Mouse (Mus musculus) gastrocnemius, postnatal 4 days (tissue): Measurements from ENCODE around the gene Fam241a. TPM values are rescaled to one million over a fixed set of nuclear protein-coding genes. Genes with fewer than 3 reads are reported as not detected.

ENCODE experiments used
- DNase-seq, 2 experiments: peaks; one replicate each; pipeline ENCODE4 v3.0.0; 2021 to 2022; ENCODE audit warnings: low spot score in 2 of 2, mixed read lengths in 2 of 2
- total RNA-seq, 2 experiments: library from RNA; stranded (reverse); gene quantifications; 2 replicates each; pipeline ENCODE4 v1.2.3; 2021

Gene Fam241a
- total RNA-seq, 2 experiments from 2014 or later, result 8.9 to 10.0 TPM

DNA sequence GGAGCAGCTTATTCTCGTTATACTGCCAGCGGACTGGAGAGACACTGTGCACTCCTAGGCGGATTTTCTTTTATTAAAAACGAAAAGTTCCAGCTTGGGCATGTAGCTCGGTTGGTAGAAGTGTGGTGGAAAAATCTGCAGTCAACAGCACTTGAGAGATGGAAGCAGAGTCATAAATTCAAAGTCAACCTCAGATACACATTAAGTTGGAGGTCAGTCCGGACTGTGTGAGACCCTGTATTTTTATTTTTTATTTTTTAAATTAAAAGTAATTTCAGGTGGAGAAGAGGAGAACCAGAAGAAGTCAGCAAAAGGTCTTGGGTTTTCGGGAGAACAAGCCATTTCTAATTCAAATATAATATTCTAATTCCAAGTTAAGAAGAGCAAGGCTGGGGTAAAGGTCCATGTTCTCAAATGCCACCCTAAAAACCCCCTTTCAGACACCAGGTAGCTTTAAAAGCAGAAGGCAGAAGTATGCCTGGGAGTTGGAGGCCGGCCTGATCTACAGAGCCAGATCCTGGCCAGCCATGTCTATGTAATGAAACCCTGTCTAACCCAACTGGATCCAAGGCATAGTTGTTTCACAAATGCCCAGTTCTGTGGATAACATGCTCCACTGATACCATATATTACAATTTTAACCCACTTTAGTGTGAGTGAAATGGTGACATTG is 58.0 kb downstream of the Fam241a start:
- no peak for DNase-seq

DNA sequence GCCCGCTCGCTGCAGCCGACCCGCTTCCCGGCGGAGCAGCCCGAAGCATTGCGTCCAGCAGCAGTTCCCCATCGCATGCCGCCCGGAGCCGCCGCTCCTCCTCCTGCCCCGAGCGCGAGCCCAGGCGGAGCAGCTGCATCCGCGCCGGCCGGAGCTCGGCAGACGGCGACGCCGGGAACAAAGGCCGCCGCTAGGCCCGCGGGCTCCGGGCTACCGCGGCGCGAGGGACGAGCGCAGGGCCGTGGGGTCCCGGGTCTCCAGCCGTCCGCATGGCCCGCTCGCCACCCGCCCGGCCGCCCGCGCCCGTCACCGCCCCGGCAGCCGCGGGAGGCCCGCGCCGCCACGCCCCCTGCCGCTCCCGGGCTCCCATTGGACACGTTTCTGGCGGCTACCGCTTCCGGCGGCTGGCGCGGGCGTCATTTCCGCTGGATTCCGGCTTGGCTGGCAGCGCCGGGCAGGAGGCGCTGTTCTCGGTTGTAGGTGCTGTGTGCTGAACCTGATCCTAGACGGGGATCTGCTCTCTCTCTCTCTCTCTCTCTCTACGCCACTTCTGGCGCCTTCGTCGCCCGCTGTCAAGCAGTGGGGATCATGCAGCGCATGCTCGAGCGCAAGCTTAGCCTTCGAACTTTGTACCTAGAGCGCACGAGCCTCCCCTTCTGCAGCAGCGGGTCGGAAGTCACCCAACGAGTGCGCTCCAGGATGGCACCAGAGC is 58.8 kb downstream of the Fam241a start, which contains the start of gene Ap1ar:
Gene Ap1ar, minus strand, starts transcription at position 370 of the 712 bp plus-strand sequence.
- peak; percentile 92 to 95 for DNase-seq

DNA sequence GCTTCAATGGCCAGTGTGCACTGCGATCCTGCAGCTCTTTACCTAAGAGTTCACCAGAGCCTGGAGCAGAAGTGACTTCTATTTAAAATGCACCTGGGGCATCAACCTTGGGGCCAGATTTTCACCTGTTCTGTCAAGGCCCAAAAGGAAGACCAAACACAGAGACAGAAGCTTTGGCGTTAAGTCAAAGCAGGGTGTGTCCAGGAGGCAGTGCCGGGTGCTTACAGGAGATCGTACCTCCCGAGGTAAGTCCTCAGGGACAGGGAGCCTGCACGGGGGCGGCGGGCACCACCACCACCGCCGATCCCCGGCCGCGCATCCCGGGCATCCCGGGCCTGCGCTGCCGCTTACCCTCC is 59.3 kb downstream of the Fam241a start:
- DNase-seq, result no peak

DNA sequence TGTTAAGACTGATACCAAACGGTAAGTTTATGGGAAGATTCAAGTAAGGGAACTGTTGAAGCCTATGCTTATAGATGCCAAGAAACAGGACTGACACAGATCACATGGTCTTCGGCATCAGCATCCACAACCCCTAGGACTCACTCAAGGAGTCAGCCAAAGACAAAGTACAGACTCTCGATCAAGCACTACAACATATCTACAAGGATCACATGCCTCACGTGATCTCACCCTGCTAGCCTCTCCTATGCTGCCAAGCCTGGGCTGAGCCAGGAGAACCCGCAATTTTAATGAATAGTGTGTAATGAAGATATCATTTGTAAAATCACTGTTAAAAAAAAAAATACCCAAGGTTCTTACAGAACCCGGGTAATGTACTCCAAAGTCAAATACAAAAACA is 60.5 kb downstream of the Fam241a start:
- no peak for DNase-seq

DNA sequence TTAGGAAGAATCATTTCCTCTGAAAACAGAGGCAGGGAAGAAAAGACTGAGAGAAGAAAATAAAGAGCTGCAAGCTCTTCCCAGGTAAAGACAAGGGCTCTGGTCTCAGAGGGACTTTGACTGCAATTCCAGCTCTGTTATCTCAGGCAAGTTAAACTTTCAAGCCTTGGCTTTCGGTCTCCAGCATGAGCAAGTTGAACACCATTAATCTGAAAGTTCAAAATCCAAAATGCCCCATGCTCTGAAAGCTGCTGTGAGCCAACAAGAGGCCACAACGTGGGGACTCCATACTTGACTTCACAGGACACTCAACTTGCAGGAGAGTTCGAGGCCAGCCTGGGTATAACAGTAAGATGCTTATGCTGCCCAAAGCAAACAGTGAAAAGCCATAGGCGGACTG is 62.1 kb downstream of the Fam241a start:
- DNase-seq, result no peak

DNA sequence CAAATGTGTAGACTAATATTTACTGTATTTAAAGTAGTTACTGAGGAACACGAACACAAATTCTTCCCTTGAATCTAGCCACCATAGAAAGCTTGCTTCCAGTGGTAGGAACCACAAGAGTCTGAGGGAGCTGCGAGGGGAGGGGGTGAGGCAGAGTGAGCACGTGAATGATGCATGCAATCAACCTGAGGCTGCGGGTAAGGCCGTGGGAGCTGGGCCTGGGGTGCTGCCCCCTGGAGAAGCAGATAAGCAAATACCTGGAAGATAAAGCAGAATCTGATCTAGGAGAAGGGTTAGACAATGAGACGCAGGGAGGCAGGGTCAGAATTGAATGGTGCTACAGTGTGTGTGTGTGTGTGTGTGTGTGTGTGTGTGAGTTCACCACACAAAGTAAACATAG is 65.0 kb downstream of the Fam241a start:
- no peak for DNase-seq

DNA sequence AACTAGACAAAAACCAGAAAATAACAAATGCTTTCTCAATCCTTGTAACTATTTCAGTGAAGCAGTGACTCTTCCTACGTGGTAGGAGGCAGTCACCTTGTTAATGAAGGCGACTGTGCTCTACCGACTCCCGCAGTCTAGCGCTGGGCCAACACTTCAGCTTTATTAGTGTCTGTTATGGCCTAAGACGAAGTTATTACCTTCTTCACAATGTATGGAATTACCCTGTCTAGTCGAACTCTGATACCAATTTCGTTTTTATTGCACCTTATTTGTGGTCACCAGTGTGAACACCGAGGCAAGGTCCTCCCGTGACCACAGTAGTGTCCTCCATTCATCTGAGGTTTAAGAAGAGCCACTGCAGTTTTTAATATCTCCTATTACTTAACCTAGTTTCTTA is 65.9 kb downstream of the Fam241a start:
- DNase-seq, result no peak

DNA sequence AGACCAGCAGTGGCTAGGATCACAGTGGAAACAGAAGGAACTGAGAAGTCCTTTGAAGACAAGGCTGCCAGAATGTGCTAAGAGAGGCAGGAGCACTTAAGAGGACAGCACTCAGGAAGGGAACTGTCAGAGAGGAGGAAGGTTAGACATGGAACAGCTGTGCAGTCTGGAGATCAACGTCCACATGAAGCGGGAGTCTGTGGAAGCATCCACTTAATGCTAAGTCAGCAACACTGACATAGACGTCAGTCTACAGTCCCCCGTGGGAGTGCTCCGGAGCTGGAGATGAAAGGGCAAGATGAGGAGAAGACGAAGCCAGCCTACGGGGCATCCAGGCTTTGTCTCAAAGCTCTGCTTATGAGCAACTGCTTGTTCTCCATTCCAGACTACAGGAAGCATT is 69.0 kb downstream of the Fam241a start:
- no peak for DNase-seq

DNA sequence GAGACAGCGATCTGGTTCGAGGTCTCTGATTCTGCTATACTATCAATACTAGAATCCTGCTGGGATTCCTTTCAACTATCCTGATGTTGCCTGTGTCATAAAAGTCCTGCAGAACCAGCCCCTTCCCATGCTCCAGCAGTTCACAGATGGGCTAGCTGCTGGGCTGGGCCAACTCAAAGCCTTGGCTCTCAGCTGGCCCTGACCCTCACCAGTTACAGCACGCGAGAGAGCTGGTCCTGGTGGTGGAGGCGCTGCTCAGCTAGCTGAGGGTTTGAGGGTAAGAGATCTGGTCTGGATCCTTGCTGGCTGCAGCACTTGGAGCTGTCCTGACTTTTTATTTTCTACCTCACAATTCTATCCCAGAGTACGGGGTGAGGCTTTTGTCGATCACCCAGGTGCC is 69.6 kb downstream of the Fam241a start:
- no peak for DNase-seq

DNA sequence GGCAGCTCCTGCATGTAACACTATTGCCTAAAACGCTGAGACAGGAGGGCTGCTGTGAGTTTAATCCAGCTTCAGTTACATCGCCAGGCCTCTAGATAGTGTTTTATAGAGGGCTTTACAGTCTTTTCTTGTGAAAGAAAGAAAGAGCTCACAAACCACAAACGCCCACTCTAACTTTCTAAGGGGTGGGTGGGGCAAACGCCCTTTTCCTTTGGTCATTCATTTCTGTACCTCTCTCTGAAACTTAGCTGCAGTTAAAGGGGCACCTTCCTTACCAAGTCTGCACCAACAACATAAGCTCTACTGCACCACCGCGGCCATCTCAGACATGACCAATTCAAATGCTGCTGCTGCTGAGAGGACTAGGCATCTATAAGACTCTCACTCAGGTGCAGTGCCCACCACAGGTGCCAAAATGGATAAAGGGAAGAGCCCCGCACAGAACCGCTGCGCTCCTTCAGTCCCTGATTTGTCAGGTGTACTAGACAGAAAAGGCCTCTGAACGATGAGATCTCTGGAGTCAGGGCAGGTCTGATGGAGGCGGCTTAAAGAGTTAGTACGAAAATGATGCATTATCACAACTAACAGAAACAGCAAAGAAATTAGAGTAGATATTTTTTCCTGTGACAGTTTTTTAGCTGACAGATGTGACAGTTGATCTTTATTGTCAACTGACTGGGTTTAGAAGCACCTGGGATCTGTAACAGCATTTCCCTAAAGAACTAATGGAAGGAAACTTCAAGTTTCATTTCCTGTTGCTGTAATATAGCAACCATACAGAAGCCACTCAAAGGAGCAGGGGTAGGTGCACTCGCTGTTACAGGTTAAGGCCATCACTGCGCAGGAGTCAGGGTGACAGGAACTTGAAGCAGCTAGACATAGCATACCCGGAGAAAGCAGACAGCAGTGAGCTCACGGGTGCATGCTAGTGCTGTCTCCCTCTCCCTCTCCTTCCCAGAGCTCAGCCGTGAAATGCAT is 71.9 kb downstream of the Fam241a start:
- DNase-seq, result no peak

DNA sequence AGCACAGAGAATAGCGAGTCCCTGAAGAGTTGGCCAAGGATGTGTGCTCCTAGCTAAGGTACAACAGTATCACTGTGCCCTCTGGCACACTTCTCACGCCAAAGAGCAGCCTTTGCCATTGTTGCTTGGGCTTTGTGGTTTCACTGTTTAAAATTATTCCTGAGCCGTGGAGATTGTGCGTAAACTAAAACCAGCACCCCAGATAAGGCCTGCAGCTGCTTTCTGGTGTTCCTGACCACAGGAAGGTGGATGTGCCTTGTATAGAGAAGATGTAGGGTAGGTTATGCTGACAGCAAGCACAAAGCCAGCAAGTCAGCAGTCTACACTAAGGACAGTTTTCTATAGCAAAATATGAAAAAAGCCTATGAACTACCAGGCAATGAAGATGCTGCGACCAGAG is 74.9 kb downstream of the Fam241a start:
- no peak for DNase-seq

DNA sequence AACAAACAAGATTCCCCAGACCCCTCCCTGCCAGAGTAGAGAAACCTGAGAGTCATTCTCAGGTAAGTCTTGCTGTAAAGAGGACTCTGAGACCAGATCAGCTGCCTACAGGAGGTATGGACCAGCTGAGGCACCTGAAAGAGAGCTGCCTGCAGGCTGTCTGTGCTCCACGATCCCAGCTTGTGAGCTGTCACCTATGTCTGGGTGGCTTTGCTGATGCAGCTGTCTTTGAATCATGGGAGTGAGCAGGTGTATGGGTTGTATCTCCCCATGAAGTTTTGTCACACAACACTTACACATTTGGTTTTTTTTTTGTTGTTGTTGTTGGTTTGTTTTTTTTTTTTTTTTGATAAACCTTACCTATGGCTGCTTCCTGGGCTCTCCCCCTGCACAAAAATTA is 75.7 kb downstream of the Fam241a start:
- no peak for DNase-seq

Other genes with a start within 250 kb of the Fam241a start
- 1 to 10 TPM; 2.4 to 2.7 TPM for gene Alpk1, start 115.8 kb downstream of the Fam241a start, total RNA-seq
- 1 to 10 TPM; 1.6 to 2.0 TPM for gene Tifa, start 106.5 kb downstream of the Fam241a start, total RNA-seq
- 10 to 100 TPM; 19.8 to 20.8 TPM for gene Ap1ar, start 58.8 kb downstream of the Fam241a start, total RNA-seq